Mouse (Mus musculus) brown adipose tissue, adult 24 weeks (tissue): ENCODE data around the gene Igf1r. TPM values are rescaled to one million over a fixed set of nuclear protein-coding genes. Genes with fewer than 3 reads are reported as not detected.

ENCODE experiments used
- H3K27ac ChIP-seq: fragments of 200-500 bp; replicated peaks from 2 replicates; pipeline ENCODE4 v1.5.1; 2012; ENCODE audit warnings: low read depth, mild to moderate bottlenecking, low read length
- H3K4me1 ChIP-seq: fragments of 200-500 bp; 2 replicates; pipeline ENCODE4 v1.6.1; 2012; ENCODE audit warnings: low read length, mixed read lengths; ENCODE audit not compliant: control insufficient read depth, insufficient read depth, insufficient read length
- H3K4me3 ChIP-seq: fragments of 200-500 bp; 2 replicates; pipeline ENCODE4 v1.5.1; 2012; ENCODE audit warnings: low read depth, mild to moderate bottlenecking, low read length, moderate library complexity; ENCODE audit not compliant: insufficient read depth
- polyA plus RNA-seq: library from polyadenylated mRNA; stranded (reverse); fragments of >200 nt; gene quantifications from 2 replicates; pipeline ENCODE4 v1.2.4, GENCODE M21; 2012; ENCODE audit not compliant: missing spikeins, insufficient read depth, insufficient read length

Igf1r gene
- polyA plus RNA-seq, 1 experiment = 2.3 TPM

GRCm38 (mm10) chr7:68064120-68064519 lies 111.5 kb downstream of the Igf1r start:
- peaks cover 12% of the 10 kb centered on the region for H3K4me1 ChIP-seq

GRCm38 (mm10) chr7:68064647-68065362 lies 112.2 kb downstream of the Igf1r start:
- Histone ChIP-seq H3K4me3 (no peak overlapping the region), H3K27ac (no peak overlapping the region), H3K4me1 (peaks cover 12% of the 10 kb centered on the region)

More at GRCm38 (mm10) chr7:68064120-68064519, 111.5 kb downstream of the Igf1r start:
- Histone ChIP-seq H3K4me3 (no peak overlapping the region), H3K27ac (no peak overlapping the region)

DNA sequence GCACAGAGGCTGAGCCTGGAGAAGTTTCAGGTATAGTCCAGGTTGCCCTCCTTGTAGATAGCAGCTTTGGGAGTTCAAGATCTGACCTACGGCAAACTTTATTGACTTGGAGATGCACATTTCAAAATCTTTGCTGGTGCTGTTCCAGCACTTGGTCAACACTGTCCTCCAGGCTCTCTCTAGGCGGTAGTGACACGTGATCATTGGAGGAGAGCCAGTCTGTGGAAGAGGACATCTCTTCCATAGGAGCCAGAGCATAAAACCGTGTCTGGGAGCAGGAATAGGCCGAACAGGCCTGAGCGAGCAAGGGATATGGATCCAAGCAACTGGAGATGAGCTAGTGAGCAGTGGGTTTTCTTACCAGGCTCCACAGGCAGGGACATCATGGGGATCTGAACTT lies 113.3 kb downstream of the Igf1r start:
- Histone ChIP-seq H3K4me3 (no peak overlapping the region), H3K27ac (no peak overlapping the region), H3K4me1 (peaks cover 12% of the 10 kb centered on the region)

GRCm38 (mm10) chr7:68067321-68067720 lies 114.7 kb downstream of the Igf1r start:
- H3K4me3 ChIP-seq = no peak overlapping the region
- H3K27ac ChIP-seq = no peak overlapping the region
- peaks cover 12% of the 10 kb centered on the region for H3K4me1 ChIP-seq

- H3K27ac ChIP-seq = no peak overlapping the region
- peaks cover 17% of the 10 kb centered on the region for H3K4me1 ChIP-seq
- H3K4me3 ChIP-seq = no peak overlapping the region
These were observed 116.7 kb downstream of the Igf1r start for GRCm38 (mm10) chr7:68069324-68069723.

DNA sequence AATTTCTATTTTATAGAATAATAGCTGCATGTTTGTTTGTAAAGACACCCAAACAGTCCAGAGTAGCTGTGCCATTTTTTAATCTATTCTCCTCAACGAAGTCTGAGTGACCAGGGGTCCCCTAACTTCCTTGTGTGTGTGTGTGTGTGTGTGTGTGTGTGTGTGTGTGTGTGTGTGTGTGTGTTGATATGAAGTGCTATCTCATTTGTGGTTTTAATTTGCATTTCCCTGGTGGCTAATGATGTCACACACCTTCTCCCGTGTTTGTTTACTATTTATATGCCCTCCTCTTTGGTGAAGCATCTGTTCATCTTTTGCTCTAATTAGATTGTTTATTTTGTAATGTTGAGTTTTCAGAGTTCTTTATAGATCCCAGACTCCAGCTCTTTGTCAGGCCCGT lies 117.4 kb downstream of the Igf1r start:
- Histone ChIP-seq H3K27ac (no peak overlapping the region), H3K4me3 (no peak overlapping the region), H3K4me1 (peaks cover 13% of the 10 kb centered on the region)

- H3K4me3 ChIP-seq = peak overlapping the region; percentile 34
- H3K27ac ChIP-seq = no peak overlapping the region
- peaks cover 13% of the 10 kb centered on the region for H3K4me1 ChIP-seq
These were observed 118.0 kb downstream of the Igf1r start for GRCm38 (mm10) chr7:68070626-68071025.

DNA sequence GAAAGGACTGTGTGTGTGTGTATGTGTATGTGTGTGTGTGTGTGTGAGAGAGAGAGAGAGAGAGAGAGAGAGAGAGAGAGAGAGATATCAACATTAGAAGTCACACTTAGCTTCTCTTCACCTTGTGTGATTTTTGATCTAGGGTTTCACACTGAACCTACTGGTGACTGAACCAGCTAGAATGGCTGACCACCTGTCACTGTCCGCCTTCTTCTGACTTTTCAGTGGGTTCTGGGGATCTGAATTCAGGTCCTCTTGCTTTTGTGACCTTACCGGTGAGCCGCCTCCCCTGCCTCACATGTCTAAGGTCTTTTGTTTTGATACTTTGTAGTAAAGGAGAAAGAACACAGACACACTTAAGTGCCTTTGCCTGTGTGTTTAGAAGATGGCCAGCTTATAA lies 118.4 kb downstream of the Igf1r start:
- Histone ChIP-seq H3K4me1 (peaks cover 9% of the 10 kb centered on the region), H3K4me3 (no peak overlapping the region), H3K27ac (no peak overlapping the region)

GRCm38 (mm10) chr7:68071749-68072148 lies 119.1 kb downstream of the Igf1r start:
- no peak overlapping the region for H3K27ac ChIP-seq
- no peak overlapping the region for H3K4me3 ChIP-seq
- H3K4me1 ChIP-seq = peaks cover 8% of the 10 kb centered on the region

GRCm38 (mm10) chr7:68072524-68073459 lies 120.2 kb downstream of the Igf1r start:
- H3K4me3 ChIP-seq = no peak overlapping the region
- peaks cover 8% of the 10 kb centered on the region for H3K4me1 ChIP-seq
- no peak overlapping the region for H3K27ac ChIP-seq

DNA sequence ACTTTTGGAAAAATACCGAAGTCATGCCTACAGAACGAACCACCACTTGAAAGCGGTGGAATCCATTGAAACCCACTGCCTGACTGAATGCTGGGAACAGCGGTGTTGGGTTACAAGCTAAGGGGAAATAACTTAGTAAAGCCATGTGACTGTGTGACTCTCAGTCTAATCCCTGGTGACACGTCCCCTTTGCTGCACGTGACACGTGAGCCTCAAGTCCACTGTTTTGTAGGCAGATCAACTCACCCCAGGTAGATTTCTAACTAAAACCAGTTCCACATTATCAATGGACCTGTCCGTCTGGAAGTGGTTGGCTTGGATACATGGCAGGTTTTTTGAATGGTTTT lies 120.8 kb downstream of the Igf1r start:
- Histone ChIP-seq H3K4me3 (no peak overlapping the region), H3K4me1 (peaks cover 8% of the 10 kb centered on the region), H3K27ac (no peak overlapping the region)

GRCm38 (mm10) chr7:68074748-68075147 lies 122.1 kb downstream of the Igf1r start:
- Histone ChIP-seq H3K4me1 (peaks cover 8% of the 10 kb centered on the region), H3K27ac (no peak overlapping the region), H3K4me3 (no peak overlapping the region)

GRCm38 (mm10) chr7:68075401-68075800 lies 122.8 kb downstream of the Igf1r start:
- Histone ChIP-seq H3K4me3 (no peak overlapping the region), H3K27ac (no peak overlapping the region), H3K4me1 (peaks cover 8% of the 10 kb centered on the region)

GRCm38 (mm10) chr7:68080122-68080845 lies 127.7 kb downstream of the Igf1r start:
- no peak overlapping the region for H3K27ac ChIP-seq
- no peak overlapping the region for H3K4me3 ChIP-seq
- peaks cover 3% of the 10 kb centered on the region for H3K4me1 ChIP-seq

GRCm38 (mm10) chr7:68085338-68085737 lies 132.7 kb downstream of the Igf1r start:
- H3K27ac ChIP-seq = no peak overlapping the region
- H3K4me1 ChIP-seq = peaks cover 9% of the 10 kb centered on the region
- no peak overlapping the region for H3K4me3 ChIP-seq
